Mouse (Mus musculus): ENCODE measurements around the gene Smg7.

GRCm38 (mm10) chr1:152846856-152847255 lies 55.6 kb downstream of the Smg7 start:
- no peak for TF ChIP-seq CTCF (IDR thresholded peaks at IDR 0.05; ENCODE audit: control insufficient read depth, insufficient read depth, insufficient read length)
- TF ChIP-seq MYOG (IDR thresholded peaks at IDR 0.05; ENCODE audit: control insufficient read depth, extremely low read depth, insufficient read length): no peak
- TF ChIP-seq MYOD1 (IDR thresholded peaks at IDR 0.05; ENCODE audit: control insufficient read depth, insufficient read length, low read depth): no peak
- TF ChIP-seq MAX (IDR thresholded peaks at IDR 0.05): no peak
- no peak for TF ChIP-seq USF1 (IDR thresholded peaks at IDR 0.05; ENCODE audit: low read depth)
